Mouse (Mus musculus): ENCODE measurements around the gene 9230112D13Rik.

The 9230112D13Rik gene

GRCm38 (mm10) chr14:34501447-34501803, 21.2 kb downstream of the 9230112D13Rik start:
- in situ Hi-C loops (cut with MboI, MseI) = loop anchor here (5.0 kb wide), 2 partner anchors 46 to 161 kb away; no protein-coding TSS in a partner anchor

GRCm38 (mm10) chr14:34500309-34500708, 22.3 kb downstream of the 9230112D13Rik start:
- in situ Hi-C loops (cut with MboI, MseI) = loop anchor here (5.0 kb wide), 2 partner anchors 47 to 162 kb away; no protein-coding TSS in a partner anchor

- in situ Hi-C loops (cut with MboI, MseI) = loop anchor here (5.0 kb wide), 2 partner anchors 48 to 163 kb away; no protein-coding TSS in a partner anchor
These were observed 22.9 kb downstream of the 9230112D13Rik start for GRCm38 (mm10) chr14:34499664-34500063.

- in situ Hi-C loops (cut with MboI, MseI) = no loop called here
These were observed 25.3 kb downstream of the 9230112D13Rik start for GRCm38 (mm10) chr14:34497346-34497745.

- in situ Hi-C loops (cut with MboI, MseI) = no loop called here
These were observed 28.9 kb downstream of the 9230112D13Rik start for GRCm38 (mm10) chr14:34493682-34494081.

GRCm38 (mm10) chr14:34492688-34493087, 29.9 kb downstream of the 9230112D13Rik start:
- in situ Hi-C loops (cut with MboI, MseI) = no loop called here

GRCm38 (mm10) chr14:34490965-34491364, 31.6 kb downstream of the 9230112D13Rik start:
- in situ Hi-C loops (cut with MboI, MseI) = no loop called here

GRCm38 (mm10) chr14:34489928-34490327, 32.7 kb downstream of the 9230112D13Rik start:
- in situ Hi-C loops (cut with MboI, MseI) = no loop called here

GRCm38 (mm10) chr14:34486169-34486568, 36.4 kb downstream of the 9230112D13Rik start:
- in situ Hi-C loops (cut with MboI, MseI) = no loop called here

- in situ Hi-C loops (cut with MboI, MseI) = no loop called here
These were observed 38.9 kb downstream of the 9230112D13Rik start for GRCm38 (mm10) chr14:34483469-34484341.

GRCm38 (mm10) chr14:34471591-34471990, 51.0 kb downstream of the 9230112D13Rik start:
- in situ Hi-C loops (cut with MboI, MseI) = no loop called here

GRCm38 (mm10) chr14:34466291-34466690, 56.3 kb downstream of the 9230112D13Rik start:
- in situ Hi-C loops (cut with MboI, MseI) = no loop called here
